Mouse (Mus musculus) retina, postnatal 1 day (tissue): ENCODE results near the gene Gstt2.
A peak's percentile ranks its signal among the peaks of the same experiment; 100 is the strongest.

Experiments
- DNase-seq: peaks from one replicate; pipeline ENCODE4 v3.0.0-alpha.2; 2012

Gstt2 gene

DNA sequence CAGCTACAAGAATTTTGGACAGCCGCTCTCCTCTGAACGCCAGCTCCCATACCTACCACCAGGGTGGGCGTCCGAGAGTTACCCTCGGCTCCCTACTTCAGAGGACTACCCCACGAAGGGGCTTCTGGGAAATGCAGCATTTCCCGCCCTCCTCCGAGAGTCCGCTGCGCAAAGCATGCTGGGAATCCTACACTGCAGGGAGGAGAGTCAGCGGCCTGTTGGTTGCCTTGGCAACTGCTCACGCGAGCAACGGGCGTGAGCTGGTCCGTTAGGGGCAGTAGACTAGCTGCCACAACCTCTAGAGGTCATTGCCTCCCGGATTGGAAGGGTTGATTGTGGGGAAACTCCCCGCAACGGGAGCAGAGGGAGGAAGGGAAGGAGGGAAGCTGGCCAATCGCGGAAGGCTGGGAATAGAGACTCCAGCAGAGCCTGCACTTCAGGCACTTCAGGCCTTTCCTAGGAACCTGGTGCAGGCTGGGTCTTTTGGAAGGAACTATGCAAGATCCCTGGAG is at the start of gene Gstt2:
Gene Gstt2 (minus strand): TSS at position 177 of the 512 bp plus-strand sequence.
- DNase-seq, result peak; percentile 98

GRCm38 (mm10) chr10:75884742-75885141 is 47.5 kb upstream of the Gstt2 start:
- no peak for DNase-seq

DNA sequence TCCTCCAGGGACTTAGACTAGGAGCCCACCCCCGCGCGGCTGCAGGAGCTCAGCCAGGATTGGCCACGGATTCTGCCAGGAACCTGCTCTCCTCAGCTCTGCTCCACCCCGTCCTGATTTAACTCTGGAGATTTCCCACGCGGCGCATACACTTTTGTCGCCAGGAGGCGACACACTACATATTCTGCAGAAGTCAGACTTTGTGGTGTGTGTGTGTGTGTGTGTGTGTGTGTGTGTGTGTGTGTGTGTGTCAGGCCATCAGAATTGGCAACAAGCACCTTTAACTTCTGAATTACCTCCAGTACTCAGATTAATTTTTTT is 46.0 kb upstream of the Gstt2 start:
- DNase-seq, result peak; percentile 92

GRCm38 (mm10) chr10:75882433-75883231 is 45.4 kb upstream of the Gstt2 start:
- DNase-seq, result peak; percentile 70

DNA sequence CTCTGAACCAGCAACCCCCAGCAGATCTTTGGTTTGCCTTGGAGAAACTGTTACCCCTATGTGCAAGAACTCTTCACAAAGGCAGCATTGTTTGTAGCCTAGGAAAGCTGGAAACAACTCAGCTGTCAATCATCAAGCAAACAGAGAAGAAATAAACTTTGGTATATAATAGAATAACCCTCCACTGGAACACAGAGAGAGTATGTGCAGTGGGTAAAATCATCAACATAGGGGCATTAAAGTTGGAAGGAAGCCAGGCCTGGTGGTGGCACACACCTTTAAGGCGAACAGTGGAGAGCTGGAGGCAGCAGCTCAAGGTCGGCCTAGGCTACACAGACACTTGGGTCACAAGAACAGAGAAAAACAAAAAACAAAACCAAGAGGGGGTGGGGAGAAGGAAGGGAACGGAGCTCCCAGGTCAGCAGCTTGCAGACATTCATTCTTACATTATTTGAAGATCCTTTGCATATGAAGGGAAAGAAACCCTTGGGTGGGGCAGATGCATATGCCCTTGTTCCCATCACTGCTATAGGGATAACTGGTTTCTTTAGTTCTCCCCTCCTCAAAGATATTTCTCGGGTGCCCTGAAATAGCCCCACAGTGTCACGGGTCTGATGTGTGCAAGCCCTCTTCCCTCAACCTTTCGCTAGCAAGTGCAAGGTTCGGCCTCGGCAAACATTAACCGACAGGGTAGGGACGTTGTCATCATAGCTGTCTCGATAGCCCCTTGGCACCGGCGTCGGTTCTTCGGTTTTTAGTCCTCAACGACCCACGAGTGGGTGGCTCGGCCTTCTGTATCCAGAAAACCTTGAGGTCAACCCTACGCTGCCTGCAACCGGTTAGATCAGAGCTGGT is 44.6 kb upstream of the Gstt2 start:
- peak; percentile 67 for DNase-seq

- peak; percentile 26 for DNase-seq
Observed at GRCm38 (mm10) chr10:75880771-75881577, 43.8 kb upstream of the Gstt2 start.

DNA sequence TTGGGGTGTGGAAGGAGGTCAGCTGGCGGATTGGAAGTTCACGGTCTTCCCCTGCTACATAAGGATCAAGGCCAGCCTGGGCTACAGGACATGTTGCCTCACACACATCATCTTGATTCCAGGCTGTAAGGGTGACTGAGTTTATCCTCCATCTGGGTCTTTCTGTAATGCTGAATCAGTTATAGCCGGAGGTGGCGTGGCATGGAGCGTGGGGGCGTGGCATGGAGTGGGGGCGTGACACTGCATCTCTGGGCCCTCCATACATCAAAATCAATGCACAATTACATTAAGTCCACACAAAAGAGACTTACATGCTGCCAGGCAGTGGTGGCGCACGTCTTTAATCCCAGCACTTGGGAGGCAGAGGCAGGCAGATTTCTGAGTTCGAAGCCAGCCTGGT is 43.1 kb upstream of the Gstt2 start:
- DNase-seq, result no peak

- DNase-seq, result no peak
Observed at GRCm38 (mm10) chr10:75878836-75879235, 41.6 kb upstream of the Gstt2 start.

- no peak for DNase-seq
Observed at GRCm38 (mm10) chr10:75873543-75874170, 36.4 kb upstream of the Gstt2 start.

DNA sequence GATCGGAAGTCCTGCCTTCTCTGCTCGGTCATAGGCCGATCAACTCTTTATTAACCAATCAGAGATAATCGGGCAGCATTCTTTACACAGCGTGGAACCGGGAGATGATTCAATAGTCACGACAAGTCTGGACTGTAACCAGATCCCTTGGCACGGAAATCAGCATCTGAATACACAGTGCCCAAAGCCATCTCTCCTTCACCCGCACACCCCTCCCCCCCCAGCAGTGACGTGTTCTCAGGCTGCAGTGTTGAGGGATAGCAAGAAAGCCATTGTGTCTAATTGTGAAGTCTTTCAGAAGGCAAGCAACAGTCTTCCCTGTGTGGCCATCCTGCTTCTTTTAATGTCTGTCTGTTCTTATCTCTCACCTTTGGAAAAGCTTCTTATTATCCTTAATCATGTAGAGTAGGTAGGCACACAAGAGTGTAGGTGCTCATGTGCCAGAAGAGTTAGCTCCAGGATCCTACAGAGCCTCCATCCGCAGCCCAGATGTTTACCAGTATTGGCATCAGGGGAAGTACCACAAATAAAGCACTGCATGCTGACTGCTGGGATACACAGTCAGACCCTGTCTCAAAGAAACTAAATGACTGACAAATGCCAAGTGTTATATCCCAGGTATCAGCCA is 35.8 kb upstream of the Gstt2 start:
- DNase-seq, result peak; percentile 95

- DNase-seq, result no peak
Observed at GRCm38 (mm10) chr10:75872025-75872914, 35.0 kb upstream of the Gstt2 start.

DNA sequence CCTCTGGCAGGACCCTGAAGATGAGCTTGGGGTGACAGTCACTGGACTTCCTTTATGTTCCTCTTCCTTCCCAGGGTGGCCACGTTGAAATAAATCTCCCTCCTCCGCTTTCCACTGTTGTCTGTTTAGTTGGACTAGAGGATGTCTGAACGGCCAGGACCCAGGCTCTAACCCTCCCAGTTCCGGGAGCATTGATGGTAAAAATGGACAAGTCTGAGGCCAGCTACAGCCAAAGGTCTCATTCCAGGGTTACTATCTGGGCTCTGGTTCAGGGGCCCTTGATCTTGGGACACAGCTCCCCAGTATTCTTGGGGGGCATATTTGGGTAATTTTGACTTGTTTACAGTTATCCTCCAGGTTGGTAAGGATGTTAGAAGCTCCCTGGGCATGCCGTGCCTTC is 24.4 kb upstream of the Gstt2 start:
- DNase-seq, result no peak

GRCm38 (mm10) chr10:75860746-75861145 is 23.5 kb upstream of the Gstt2 start:
- DNase-seq, result peak; percentile 24

GRCm38 (mm10) chr10:75859786-75860470 is 22.7 kb upstream of the Gstt2 start, which contains the start of gene Mif:
Gene Mif, minus strand, starts transcription at chr10:75860240.
- peak; percentile 94 for DNase-seq

DNA sequence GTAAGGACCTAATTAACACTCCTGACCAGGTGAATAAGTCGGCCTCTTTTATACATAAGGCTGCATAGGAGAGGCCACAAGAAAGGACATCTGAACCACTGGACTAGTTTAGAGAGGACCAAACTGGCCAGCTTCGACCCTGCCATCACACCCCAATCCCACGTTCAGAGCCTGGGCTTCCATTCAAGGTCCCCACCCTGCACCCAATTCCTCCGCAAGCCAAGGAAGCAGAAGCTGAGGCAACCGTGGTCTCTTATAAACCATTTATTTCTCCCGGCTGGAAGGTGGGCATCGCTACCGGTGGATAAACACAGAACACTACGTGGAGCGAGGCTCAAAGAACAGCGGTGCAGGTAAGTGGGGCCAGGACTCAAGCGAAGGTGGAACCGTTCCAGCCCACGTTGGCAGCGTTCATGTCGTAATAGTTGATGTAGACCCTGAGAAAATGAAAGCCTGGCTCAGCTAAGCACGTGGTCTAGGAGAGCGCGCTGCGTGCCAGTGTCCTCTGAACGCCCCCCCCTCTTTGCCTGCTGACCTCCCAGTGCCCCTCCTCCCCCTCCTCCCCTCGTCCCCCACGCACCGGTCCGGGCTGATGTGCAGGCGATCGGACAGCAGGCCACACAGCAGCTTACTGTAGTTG is 22.0 kb upstream of the Gstt2 start:
- DNase-seq, result peak; percentile 82

GRCm38 (mm10) chr10:75857598-75857997 is 20.4 kb upstream of the Gstt2 start:
- DNase-seq, result no peak

DNA sequence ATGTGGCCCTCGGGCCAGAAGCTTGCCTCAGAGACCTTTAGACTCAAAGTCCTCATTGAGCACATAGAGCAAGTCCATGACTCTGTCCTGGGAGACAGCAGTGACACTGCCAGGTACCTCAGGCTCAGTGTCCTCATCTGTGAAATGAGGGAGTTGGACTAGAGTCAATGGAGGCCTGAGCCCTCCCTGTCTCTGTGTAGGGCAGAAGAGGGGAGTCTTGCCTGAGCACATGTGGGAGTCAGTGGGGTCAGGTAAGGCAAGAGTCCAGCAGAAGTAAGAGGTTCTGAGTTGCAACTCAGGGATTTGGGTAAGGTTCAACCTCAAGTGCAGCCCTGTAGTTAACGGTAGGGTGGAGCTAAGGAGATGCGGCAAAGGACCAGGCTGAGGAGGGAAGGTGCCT is 19.8 kb upstream of the Gstt2 start:
- no peak for DNase-seq

GRCm38 (mm10) chr10:75856155-75856907 is 19.1 kb upstream of the Gstt2 start:
- no peak for DNase-seq

DNA sequence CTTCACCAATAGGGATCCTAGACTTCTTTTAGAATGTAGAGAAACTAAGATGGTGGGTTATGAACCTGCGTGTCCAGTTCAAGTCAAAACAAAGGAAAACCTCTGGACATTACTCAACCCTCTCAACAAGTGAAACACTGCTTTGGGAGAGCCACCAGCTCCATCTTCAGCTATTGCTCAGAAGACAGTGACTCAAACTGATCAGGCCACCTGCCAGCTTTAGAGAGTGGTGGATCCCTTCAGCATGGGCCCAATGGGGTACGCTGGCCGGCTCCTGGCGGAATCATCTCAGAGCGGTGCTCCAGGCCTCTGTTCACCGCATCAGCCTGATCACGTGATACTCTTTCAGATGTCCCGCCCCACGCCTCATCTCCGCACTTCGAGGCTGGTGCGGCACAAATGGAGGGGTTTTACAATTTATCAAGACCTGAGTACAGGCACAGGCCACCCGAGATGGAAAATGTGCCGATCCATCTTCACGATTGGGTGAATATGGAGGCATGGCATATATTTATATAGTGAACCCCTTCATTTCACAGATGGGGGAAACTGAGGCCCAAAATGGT is 18.3 kb upstream of the Gstt2 start:
- DNase-seq, result no peak
